Mouse (Mus musculus) thymus, postnatal 14 days (tissue): ENCODE data around the gene Slc26a6.

Source experiments
- DNase-seq: peaks from one replicate; pipeline ENCODE4 v3.0.0; 2021

Slc26a6 gene

DNA sequence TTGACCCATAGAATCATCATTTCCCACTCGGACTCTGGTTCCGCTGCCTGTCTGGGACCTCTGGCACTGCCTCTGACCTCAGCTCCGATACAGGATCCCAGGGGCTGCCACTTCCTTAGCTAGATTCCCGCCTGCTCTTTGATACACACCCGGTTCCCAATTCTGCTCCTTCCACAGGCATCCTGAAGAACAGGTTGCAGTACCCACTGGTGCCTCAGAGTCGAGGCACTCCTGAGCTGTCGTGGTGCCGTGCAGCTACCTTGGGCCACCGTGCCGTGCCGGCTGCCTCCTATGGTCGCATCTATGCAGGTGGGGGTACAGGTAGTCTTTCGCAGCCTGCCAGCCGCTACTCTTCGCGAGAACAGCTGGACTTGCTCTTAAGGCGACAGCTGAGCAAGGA, 4.7 kb upstream of the Slc26a6 start:
- DNase-seq = no peak

DNA sequence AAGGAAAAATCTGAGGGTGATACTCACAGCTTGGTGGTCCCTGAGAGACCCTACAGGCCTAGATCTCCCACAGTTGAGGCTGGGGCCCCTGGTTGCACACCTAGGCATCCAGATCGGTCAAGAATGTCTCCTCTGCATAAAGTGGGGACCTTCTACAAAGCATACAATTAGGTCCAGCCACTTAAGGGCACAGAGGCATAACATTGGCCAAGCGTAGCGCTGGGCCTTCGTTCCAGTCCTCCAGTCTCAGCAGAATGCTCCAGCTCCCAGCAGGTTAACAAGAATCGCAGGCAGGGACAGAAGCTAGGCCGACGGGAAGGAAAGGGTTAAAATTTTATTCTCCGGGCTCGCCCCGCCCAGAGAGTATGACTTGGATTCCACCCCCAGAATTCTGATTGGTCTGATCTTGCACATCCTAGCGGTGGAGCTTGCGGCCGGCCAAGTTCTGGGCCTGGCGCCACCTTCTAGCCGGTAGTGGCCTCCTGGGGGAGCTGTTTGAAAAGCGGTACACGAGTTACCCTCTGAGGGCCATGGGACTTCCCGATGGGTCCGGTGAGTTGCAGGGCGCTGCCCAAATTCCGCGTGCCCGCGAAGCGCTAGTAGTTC, 655 bp downstream of the Slc26a6 start:
- peak; percentile 89 for DNase-seq

DNA sequence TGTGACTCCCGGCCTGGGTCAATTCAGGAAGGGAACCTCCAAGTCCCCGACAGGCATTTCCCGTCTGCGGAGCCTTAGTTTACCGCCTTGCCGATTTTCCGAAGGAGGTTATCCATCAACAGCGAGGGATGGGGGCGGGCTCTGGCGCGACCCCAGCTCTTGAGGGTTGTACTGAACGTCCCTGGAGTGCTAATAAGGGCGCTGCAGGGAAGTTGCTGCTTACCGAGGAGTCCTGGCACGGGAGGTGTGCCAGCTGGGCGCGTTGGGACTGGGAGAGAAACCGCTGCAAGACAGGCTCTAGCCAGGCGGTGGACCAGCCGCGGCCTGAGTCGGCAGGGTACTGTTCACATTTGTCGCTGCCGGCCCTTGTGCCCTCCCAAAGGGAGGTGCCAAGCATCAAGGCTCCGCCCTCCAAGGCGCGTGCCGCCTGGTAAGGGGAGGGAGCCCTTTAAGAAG, 1.2 kb downstream of the Slc26a6 start:
- DNase-seq = peak; percentile 88

DNA sequence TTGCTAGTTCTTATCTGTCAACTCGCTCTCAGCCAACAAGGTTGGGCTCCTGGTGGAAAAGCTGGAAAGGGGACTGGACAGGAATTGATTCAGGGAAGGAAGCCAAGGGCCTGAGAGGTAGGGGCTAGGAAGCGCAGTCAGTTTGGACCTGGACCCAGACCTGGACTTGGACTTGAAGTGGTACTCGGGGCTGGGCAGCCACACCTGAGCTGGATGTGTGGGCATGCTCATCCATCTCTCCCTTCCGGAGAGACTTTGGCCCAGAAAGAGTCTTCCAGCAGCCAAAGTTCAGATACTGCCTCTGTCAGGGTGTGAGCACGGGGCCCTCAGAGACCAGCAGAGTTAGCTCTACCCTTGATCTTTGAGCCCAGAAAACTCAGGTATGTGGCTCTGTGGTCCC, 2.3 kb downstream of the Slc26a6 start:
- no peak for DNase-seq

DNA sequence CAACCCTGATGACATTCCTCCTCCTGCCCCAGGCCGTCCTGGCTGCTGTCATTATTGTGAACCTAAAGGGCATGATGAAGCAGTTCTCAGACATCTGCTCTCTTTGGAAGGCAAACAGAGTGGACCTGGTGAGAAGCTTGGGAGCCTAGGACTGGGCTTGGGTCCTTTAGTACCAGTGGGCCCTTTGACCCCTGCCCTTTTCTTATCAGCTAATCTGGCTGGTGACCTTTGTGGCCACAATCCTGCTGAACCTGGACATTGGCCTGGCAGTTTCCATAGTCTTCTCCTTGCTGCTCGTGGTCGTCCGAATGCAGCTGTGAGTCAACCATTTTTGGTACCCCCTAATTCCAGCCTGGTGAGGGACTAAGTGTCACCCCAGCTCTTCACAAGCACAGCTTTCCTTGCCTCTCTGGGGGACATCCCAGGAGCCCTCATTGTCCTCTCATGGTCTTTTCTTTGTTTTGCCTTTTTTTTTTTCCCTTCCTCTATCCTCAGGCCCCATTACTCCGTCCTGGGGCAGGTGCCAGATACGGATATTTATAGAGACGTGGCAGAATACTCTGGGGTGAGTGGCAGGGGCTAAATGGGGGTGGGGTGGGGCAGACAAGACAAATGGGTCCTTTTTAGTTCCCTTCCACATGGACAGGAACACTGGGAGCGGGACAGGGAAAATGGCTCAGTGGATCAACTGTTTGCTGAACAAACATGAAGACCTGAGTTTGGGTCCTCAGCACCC, 5.9 kb downstream of the Slc26a6 start:
- no peak for DNase-seq

DNA sequence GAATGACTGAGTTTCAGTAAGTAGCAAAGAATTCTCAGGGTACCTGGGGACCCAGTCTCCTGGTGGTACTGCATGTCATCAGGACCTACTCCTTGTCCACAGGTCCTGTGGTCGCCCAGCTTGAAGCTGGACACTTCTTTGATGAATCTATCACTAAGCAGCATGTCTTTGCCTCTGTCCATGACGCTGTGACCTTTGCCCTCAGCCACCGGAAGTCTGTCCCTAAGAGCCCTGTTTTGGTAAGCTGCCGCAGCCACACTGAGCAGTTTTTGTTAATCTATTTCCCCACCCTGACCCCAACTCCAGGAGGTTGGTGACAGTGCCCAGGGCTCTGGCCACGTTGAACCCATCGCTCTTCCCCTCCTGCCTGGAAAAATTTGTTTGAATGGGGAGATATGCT, 59.2 kb downstream of the Slc26a6 start:
- no peak for DNase-seq

DNA sequence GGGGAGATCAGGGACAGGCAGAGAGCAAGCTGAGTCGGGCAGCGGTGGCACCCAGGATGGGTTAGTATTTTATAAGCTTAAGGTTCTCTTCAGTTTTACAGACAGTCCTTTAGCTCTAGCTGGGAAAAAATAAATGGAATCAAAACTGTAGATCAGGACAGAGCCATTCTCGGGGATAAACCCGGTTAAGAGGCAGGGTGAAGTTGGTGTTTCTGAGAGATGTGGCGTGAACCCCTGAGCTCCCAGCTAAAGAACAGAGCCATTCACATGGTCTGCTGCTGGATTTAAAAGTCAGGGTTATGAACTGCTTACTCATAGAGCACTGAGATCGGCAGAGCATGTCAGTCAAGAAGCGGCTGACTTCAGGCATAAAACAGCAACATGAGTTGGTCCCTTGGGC, 60.1 kb downstream of the Slc26a6 start:
- DNase-seq = no peak

DNA sequence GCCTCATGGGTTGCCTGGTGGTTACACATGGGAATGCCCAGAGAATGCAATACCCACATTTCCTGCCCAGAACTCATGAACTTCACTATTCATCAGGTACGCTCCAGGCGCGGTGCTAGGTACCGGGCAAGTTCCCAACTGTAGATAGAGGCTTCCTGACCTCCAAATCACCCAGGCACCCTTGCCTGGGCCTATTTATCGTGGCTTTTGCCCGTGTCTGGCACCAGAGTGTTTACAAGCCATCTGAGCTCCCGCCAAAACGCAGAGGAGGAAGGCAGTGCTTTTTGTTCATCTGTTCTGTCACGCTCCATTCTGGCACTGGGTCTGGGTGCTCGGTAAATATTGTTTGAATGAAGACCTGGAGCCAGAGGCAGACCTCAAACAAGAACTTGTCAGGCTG, 60.5 kb downstream of the Slc26a6 start:
- no peak for DNase-seq

DNA sequence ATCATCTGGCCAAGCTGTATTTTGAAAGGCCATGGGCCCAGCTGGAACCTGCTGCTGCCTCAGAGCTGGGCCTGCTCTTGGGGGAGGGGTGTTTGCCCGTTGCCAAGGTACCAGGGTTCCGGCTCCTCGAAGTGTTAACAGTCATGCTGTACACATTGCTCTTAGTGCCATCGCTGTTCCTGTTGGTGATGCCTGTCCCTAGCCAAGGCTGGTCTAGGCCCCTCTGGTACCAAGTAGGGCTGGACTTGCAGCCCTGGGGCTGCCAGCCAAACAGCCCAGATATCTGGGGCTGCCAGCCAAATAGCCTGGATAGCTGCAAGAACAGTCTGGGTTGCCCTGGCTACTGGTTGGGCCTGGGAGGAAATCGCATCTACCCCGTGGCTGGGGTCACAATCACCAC, 61.4 kb downstream of the Slc26a6 start, which contains the start of gene Tmem89:
Gene Tmem89 (plus strand): TSS at position 129 of the 400 bp plus-strand sequence.
- DNase-seq = no peak

DNA sequence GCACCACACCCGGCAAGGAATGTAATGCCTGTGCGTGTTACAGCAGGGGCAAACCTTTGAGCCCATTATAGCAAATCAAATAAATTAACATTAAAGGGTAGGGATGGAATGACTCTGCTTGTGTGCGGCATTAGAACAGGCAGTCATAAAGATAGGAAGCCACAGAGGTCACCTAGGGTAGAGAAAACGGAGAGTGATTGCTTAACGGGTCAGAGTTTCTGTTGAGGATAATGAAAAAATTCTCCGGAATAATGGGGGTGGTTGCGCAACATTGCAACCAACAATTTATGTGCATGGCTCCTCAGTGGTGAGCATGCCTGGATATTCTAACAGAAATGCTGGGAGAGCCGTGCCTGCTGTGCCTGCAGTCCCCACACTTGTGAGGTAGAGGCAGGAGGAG, 72.8 kb downstream of the Slc26a6 start:
- DNase-seq = no peak

DNA sequence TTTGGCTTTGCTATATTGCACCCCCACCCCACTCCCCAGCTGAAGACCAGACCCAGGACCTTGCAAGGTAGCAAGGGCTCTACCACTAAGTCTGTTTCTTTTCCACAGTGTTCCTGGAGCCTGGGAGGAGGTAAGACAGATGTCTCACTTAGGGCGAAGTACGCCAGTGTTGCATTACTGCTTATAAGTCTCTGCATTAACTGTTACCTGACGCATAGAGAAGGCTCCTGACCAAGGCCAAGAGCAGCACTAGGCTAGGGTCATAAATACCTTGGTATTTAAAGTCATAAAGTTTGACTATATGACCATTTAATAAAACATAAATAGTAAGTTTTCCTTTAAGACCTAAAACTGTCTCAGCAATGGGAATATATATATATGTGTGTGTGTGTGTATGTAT, 75.3 kb downstream of the Slc26a6 start:
- DNase-seq = no peak

DNA sequence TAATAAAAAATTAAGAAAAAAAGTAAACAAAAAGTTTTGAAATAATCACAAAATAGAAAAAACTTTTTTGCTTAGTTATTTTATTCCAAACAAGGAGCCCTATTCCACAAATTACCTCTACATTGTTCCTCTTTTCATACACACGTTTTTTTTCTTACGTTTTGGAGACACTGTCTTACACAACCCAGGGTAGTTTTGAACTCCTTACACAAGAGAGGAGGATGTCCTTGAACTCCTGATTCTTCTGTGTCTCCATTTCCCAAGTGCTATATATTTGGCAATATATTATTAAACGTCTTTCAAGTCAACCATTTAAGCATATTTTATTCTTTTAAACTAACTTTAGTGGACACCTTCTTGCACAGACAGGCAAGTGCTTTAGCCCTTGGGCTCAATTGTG, 82.9 kb downstream of the Slc26a6 start:
- no peak for DNase-seq

DNA sequence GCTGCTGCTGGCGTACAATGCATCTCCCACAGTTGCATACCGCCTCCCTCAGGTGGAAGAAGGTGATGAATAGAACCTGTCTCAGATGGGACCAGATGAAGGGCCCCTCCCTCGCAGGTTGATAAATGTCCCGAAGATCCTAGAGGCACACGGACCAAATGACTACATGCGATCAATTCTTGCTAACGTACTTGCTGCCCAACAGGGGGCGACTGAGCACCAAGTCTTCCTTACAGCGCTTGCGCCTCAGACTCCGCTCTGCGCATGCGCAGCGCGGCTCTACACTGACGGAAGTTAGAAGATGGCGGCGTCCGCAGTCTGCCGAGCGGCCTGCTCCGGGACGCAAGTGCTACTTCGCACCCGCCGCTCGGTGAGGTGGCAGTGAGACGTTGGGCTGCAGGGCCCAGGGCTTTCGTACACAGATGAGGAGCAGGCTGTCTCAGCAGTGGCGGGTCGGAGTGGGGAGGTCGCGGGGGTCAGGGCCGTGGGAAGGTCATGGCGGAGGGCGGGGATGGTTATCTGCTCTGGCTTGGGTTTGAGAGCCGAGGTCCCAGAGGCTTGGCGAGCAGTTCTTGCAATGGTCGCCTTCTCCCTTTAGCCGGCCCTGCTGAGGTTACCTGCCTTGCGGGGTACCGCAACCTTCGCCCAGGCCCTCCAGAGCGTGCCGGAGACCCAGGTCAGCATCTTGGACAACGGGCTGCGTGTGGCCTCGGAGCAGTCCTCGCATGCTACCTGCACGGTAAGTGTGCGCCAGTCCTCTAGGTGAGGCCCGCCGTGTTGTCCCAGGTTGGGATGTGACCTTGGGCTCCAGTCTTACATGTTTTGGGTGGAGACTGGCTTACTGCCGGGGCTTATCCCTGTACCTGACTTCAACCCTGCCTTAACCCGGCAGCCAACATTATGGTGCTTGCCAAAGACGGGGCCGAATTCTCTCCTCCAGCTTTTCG, 83.6 kb downstream of the Slc26a6 start, which contains the start of gene Uqcrc1:
Gene Uqcrc1 (plus strand): TSS at position 216 of the 947 bp plus-strand sequence.
- peak; percentile 95 for DNase-seq

DNA sequence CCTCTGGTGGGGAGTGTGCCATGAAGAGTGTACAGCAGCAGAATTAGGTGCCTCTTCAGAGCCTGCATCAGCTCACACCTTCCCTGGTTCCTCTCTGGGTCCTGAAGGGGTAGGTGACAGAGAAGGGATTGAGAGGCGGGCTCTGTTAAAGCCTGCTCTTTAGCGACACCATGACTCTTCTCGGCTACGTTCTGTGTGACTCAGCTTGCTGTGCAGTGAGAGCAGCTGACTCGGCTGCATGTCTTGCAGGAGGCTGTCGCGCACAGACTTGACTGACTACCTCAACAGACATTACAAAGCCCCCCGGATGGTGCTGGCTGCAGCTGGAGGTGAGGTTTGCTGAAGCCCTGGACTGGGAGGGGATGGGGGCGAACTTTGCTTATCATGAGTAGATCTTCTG, 92.0 kb downstream of the Slc26a6 start:
- DNase-seq = no peak

DNA sequence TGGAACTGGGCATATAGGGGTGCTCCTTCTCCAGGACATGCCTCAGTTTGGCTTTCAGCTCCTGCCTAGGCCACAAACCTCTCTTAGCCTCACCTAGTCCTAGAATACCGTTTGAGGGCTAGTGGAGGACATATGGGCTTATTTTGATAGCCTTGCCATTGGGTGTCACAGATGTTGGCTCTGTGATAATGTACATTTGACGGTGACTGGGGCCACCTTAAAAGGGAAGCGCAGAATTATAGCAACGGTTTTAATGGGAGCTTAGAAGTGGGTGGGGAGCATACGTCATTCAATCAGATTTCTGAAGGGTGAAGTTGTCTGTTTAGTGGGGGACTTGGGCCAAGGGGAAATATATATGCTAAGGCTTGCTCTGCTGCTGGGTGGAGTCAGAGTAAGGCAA, 92.5 kb downstream of the Slc26a6 start:
- no peak for DNase-seq

DNA sequence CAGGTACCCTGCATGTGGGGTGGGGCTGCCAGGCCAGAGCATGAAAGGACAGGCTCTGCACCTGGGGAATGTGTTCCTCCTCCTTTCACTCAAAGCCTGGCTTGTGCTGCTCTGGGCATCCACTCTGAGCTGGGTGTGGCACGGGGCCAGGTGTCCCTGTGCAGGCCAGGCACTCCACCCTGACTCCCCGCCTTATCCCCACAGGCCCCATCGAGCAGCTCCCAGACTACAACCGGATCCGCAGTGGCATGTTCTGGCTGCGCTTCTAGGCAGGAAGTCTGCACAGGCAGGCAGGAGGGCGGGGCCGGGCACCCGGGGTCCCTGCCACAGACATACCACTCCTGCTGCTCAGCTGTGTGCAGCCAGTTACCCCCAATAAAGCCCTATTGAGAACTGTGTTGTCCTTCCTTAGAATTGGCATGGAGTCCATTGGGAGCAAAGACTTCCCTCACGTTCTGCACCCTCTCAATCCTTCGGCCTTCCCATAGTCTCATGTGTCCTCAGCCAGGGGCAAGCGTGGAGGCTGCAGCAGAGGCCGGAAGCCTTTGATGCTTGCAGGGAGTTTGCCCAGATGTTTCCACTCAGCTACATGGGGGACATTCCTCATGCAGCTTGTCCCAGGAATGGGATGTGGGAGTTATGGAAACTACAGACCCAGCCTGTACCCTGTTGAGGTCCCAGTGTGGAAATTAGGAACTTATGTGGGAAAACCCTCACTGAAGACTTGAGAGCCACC, 96.3 kb downstream of the Slc26a6 start:
- DNase-seq = no peak

DNA sequence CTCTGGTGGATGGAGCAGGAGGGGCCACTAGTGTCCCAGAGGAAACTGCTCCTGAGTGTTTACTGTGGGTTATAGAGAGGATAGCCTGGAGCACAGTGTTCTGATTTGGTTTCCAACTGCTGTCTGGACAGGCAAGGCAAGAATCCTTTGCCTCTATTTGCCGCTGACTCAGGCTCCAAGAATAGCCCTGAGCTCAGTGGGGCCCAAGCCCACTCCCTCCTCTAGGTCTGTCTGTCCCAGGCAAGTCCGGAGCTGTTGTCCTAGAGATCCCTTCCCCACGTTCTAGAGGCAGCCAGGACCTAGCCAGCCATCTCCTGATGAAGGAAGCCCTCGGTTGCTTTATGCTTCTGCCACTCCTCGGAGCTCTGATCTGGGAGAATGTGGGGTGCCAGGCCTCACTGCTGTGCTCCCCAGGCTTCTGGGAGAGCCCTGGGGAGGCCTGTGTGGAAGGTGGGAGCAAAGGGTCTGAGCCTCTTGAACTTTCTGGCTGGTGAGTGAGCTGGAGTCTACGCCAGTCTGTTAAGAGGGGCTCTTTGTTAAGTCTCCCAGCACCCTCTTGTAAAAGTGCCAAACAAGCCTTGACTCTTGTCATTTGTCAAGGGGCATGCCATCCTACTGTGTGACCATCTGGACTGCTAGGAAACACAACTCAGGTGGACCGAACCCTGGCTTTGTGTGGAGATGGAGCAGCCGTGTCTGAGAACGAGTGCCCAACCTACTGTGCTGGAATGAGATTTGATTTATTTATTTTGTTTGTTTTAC, 97.1 kb downstream of the Slc26a6 start:
- DNase-seq = no peak

DNA sequence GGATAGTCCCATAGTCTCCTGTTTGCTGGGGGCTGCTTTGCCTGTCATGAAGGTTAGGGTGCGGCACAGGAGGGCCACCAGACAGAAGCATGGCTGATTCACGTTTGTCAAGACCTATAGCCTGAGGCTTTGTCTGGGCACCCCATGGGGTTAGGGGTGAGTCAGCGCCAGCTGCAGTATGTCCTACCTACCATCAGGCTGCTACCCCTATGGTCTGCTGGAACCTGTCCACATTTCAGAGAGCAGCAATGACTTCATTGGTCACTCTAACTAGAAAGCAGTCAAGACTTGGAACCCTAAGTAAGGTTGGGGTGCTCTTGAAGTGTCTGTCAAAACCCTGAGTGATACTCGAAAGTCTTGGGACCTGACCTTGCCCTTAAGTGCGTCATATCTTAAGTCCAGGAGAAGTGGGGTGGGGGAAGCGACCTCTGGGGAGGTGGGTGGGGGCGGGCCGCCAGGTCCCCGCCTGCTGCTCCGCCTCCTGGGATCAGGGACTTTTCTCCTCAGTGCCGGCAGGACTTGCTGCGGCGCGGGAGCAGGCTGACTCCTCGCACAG, 100.1 kb downstream of the Slc26a6 start, which contains the start of gene Col7a1:
Gene Col7a1 (plus strand): TSS at position 506 of the 556 bp plus-strand sequence.
- DNase-seq = no peak

DNA sequence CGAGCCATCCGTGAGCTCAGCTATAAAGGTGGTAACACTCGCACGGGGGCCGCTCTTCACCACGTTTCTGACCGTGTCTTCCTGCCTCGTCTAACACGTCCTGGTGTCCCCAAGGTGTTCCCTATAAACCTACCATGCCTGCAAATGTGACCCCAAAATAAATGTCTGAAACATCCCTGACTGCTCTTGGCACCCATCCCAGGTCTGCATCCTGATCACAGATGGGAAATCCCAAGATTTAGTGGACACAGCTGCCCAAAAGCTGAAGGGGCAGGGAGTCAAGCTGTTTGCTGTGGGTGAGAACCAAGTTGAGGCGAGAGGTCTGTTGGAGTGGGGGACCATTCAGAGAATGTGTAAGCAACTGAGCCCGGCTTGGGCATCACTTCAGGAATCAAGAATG, 102.2 kb downstream of the Slc26a6 start:
- no peak for DNase-seq

DNA sequence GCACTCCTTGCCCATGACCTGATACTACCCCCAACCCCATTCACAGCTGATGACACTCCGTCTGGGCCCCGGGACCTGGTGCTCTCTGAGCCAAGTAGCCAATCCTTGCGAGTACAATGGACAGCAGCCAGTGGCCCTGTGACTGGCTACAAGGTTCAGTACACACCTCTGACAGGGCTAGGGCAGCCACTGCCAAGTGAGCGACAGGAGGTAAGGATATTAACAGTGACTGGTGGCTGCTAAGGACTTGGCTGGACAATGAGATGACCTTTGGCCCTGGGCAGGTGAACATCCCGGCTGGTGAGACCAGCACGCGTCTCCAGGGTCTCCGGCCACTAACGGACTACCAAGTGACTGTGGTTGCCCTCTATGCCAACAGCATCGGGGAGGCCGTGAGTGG, 102.8 kb downstream of the Slc26a6 start:
- DNase-seq = no peak
